Mouse (Mus musculus): ENCODE measurements around the gene Mgat4e. TPM values are rescaled to one million over a fixed set of nuclear protein-coding genes. Genes with fewer than 3 reads are reported as not detected.

The Mgat4e gene
- total RNA-seq, 1 experiment from 2014 or later = 0.60 TPM

DNA sequence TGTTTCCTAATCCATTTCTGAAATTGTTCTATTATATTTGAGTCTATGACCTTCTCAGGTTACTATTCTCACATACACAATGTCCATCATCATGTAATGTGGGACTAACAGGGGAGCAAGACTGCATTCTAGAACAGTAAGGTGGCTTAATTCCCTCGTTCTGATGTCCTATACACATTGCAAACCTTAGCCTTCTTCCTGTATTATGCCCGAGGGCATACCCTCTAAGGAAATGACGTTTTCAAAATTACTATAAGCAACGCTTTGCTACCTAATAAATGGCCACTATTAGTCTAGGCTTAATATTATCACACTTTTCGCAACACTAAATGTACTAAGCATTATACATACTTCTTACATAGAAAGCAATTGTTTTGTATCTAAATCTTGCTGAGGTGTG lies 55.5 kb downstream of the Mgat4e start:
- ATAC-seq (replicated peaks in 1 of 2; ENCODE audit: insufficient read depth in 1 of 2, low FRiP score in 2 of 2, low TSS enrichment in 1 of 2, low read depth in 1 of 2, poor library complexity in 2 of 2, severe bottlenecking in 2 of 2) = peak in 1 of 2 experiments; percentile 20; a peak in 1 of 4 replicates

- ATAC-seq (replicated peaks in 1 of 2; ENCODE audit: insufficient read depth in 1 of 2, low FRiP score in 2 of 2, low TSS enrichment in 1 of 2, low read depth in 1 of 2, poor library complexity in 2 of 2, severe bottlenecking in 2 of 2) = no peak
Observed at GRCm38 (mm10) chr1:134493496-134493895, 56.0 kb downstream of the Mgat4e start.

DNA sequence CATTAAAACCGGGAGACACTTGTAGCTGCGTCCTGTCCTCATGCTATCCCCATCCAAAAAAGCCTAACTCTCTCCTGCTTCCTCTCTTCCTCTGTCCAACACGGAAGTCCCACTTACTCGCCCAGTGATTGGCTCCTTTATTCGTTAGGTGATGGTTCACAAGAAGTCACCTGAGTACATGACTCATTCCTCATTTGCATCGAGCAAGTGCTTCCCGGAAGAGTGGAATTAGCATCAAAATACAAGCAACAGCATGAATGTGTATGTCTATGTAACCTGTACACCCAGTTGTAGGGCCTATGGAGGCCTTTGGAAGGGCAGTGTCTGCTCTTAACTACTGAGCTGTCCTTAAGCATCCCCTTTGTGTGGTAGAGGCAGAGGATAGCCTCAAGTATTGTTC lies 57.2 kb downstream of the Mgat4e start:
- ATAC-seq (replicated peaks in 1 of 2; ENCODE audit: insufficient read depth in 1 of 2, low FRiP score in 2 of 2, low TSS enrichment in 1 of 2, low read depth in 1 of 2, poor library complexity in 2 of 2, severe bottlenecking in 2 of 2) = no peak

Other genes starting within 250 kb of the Mgat4e start
- 0.50 and 0.88 TPM in 2 replicates for gene Ppfia4, start 216.8 kb downstream of the Mgat4e start, total RNA-seq (2017)
- gene Tmem183a, start 187.7 kb downstream of the Mgat4e start, total RNA-seq (2017) = 44.3 and 84.2 TPM in 2 replicates
- gene 4933406M09Rik, start 163.7 kb downstream of the Mgat4e start, total RNA-seq (2017) = not detected in 2 replicates
- 22.0 and 27.3 TPM in 2 replicates for gene Cyb5r1, start 144.1 kb downstream of the Mgat4e start, total RNA-seq (2017)
- 49.1 and 55.6 TPM in 2 replicates for gene Adipor1, start 134.3 kb downstream of the Mgat4e start, total RNA-seq (2017)
- gene Klhl12, start 94.2 kb downstream of the Mgat4e start, total RNA-seq (2017) = 21.6 and 29.2 TPM in 2 replicates
- 20.3 and 22.4 TPM in 2 replicates for gene Rabif, start 55.0 kb downstream of the Mgat4e start, total RNA-seq (2017)
- 38.2 and 57.5 TPM in 2 replicates for gene Kdm5b, start 10.5 kb upstream of the Mgat4e start, total RNA-seq (2017)
- not detected in 2 replicates for gene Syt2, start 97.0 kb upstream of the Mgat4e start, total RNA-seq (2017)